Mouse (Mus musculus) kidney, adult 11 months (tissue): ENCODE data around the gene Pclo.
A peak's percentile ranks its signal among the peaks of the same experiment; 100 is the strongest.
"Not testable (repeated sequence)": the region's sequence is repeated elsewhere in the genome, so short reads cannot be mapped to it uniquely, and the experiment has no call there.

Experiments
- DNase-seq: peaks from one replicate; pipeline ENCODE4 v3.0.0; 2022

The Pclo gene

GRCm38 (mm10) chr5:14696745-14697144, 182.0 kb downstream of the Pclo start:
- DNase-seq, result no peak

GRCm38 (mm10) chr5:14700900-14701299, 186.2 kb downstream of the Pclo start:
- DNase-seq, result no peak

DNA sequence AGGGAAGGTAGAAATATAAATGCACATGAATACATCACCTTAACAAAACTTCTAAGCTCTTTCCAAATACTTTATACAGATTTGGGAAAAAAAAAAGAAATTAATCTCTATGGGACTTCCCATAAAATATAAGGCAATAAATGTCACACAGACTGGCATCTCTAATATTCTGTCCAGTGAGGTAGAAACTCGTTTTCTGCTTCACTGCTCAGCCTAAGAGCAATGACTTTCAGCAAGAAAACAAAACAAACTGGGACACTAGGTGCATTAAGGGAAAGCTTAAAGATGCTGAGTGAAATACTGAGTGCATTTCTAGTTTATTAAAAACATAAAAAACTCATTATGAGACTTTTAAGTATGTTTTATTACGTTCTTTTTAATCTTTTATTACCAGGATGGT, 190.7 kb downstream of the Pclo start:
- DNase-seq, result no peak

- no peak for DNase-seq
These were observed 192.6 kb downstream of the Pclo start for GRCm38 (mm10) chr5:14707311-14707710.

GRCm38 (mm10) chr5:14723576-14723975, 208.9 kb downstream of the Pclo start:
- DNase-seq, result no peak

GRCm38 (mm10) chr5:14728676-14729253, 214.0 kb downstream of the Pclo start:
- DNase-seq, result no peak

DNA sequence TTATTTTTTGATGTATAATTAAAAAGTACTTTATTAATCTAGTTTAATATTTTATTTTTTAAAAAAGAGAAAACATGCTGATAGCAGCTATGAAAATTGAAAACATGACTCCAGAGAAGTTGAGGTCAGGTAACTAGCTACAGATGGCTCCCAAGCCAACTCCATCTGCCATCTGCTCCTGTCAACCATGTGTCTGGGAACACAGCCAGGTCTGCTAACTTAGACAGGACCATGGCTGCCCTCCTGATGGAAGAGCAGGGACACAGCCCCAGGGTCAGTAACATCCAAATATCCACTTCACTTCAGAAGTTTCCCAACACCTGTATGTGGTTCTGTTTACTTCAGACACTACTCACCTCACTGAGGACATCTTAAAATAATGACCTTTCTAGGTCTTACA, 236.2 kb downstream of the Pclo start:
- DNase-seq, result no peak

- no peak for DNase-seq
These were observed 252.0 kb downstream of the Pclo start for GRCm38 (mm10) chr5:14766686-14767085.

DNA sequence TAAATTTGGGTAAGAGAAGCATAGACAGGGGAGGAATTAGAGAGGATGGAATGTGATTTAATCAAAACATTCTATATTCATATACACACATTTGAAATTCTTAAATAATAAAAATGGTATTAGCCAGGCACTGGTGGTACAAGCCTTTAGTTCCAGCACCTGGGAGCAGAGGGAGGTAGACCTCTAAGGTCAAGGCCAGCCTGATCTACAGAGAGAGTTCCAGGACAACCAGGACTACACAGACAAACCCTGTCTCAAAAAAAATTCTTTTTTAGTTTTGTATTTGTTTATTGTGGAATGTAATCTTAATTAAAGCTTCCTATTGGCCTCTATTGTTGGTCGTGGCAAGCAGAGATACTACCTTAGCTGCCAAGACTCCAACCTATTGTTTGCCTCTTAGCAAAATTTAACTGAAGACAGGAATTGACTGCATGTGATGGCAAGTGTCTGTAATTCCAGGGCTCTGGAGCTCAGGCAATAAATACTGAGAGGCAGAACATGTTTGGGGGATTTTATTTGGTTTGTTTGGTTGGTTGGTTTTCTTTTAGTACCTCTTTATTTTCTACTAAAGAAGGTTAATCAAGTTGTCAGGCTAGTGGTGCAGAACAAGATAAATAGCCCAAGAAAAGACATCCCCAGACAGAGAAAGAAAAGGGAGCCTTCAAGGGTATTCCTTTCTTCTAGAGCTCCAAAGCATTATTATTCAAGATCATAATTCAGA, 267.8 kb downstream of the Pclo start:
- no peak for DNase-seq

- no peak for DNase-seq
These were observed 279.2 kb downstream of the Pclo start for GRCm38 (mm10) chr5:14793891-14794290.

- DNase-seq, result peak; percentile 27
These were observed 292.4 kb downstream of the Pclo start for GRCm38 (mm10) chr5:14807136-14807535.

DNA sequence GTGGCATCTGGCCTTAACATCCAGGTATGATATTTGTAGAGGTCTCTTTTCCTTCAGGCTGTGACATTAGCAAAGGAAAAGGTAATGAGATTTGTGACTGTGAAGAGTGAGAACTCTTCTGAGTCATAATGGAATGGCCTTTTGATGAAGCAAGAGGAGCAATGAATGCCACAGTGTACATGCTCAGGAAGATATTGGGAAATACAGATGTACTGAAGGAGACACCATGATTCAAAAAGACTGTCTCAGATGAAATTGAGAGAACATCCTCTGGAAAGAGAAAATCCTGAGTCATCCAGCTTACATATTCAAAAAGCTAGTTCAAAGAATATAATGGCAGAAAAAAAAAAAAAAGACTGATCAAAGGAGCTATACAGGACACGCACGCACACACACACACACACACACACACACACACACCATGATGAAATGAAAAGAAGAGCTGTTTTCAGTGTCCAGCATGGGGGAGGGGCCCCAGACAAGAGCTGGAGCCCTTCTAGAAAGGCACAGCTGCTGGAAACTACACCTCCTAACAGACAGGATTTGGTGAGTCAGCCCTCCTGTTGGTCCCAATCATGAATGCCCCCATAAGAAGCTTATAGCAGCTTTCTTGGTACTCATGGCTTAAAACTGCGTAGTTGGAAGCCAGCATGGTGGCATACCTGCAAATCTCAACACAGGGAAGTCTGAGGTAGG, 318.6 kb downstream of the Pclo start:
- no peak for DNase-seq

- DNase-seq, result no peak
These were observed 319.7 kb downstream of the Pclo start for GRCm38 (mm10) chr5:14834155-14834991.

GRCm38 (mm10) chr5:14853650-14854049, 338.9 kb downstream of the Pclo start:
- no peak for DNase-seq

- not testable (repeated sequence) for DNase-seq
These were observed 370.6 kb downstream of the Pclo start for GRCm38 (mm10) chr5:14885291-14885690.

GRCm38 (mm10) chr5:14892242-14892641, 377.5 kb downstream of the Pclo start:
- no peak for DNase-seq

- DNase-seq, result not testable (repeated sequence)
These were observed 388.8 kb downstream of the Pclo start for GRCm38 (mm10) chr5:14903539-14903938.
